ENCODE assay signal across 20 mouse cellular contexts in genomic region chr10:75573965-75574364, GRCm38 (mm10). TPM values are rescaled to one million over a fixed set of nuclear protein-coding genes. Genes with fewer than 3 reads are reported as not detected.
"Had no signal": no experiment of that assay in that cellular context is flagged by ENCODE, and none has a peak within 500 bp of the region (broad histone marks: within the 10 kb centered on the region; RNA-seq: fewer than 3 reads in every experiment).

No protein-coding gene starts in this region.

- H3K36me3 ChIP-seq: limb, embryonic 10.5 days; limb, embryonic 13.5 days; liver, embryonic 12.5 days; liver, embryonic 15.5 days; lung, embryonic 15.5 days; midbrain, embryonic 10.5 days; midbrain, embryonic 13.5 days; neural tube, embryonic 13.5 days had no signal

- H3K27ac ChIP-seq: limb, embryonic 10.5 days; limb, embryonic 13.5 days; liver, embryonic 12.5 days; liver, embryonic 15.5 days; lung, embryonic 15.5 days; midbrain, embryonic 10.5 days; midbrain, embryonic 13.5 days; neural tube, embryonic 13.5 days had no signal

- H3K4me1 ChIP-seq: limb, embryonic 13.5 days; liver, embryonic 15.5 days; lung, embryonic 15.5 days; midbrain, embryonic 13.5 days; neural tube, embryonic 13.5 days had no signal

- H3K4me2 ChIP-seq: limb, embryonic 13.5 days; liver, embryonic 12.5 days; liver, embryonic 15.5 days; lung, embryonic 15.5 days; midbrain, embryonic 13.5 days; neural tube, embryonic 13.5 days had no signal

- DNase-seq: layer of hippocampus, adult 9-11 months; liver; lung, adult 18-20 months; lung, postnatal 10 days; lung, postnatal 36 days; thymus, adult 18-20 months had no signal

- H3K9ac ChIP-seq: limb, embryonic 13.5 days; liver, embryonic 12.5 days; liver, embryonic 15.5 days; lung, embryonic 15.5 days; midbrain, embryonic 13.5 days; neural tube, embryonic 13.5 days had no signal

- ATAC-seq: inflammation-experienced regulatory T-cells, adult 6 months; intestine, embryonic 16.5 days; liver, embryonic 12.5 days; midbrain, embryonic 13.5 days; midbrain, embryonic 16.5 days had no signal

- H3K27me3 ChIP-seq: limb, embryonic 13.5 days; liver, embryonic 15.5 days; lung, embryonic 15.5 days; midbrain, embryonic 13.5 days; neural tube, embryonic 13.5 days had no signal

- H3K4me3 ChIP-seq: limb, embryonic 10.5 days; limb, embryonic 13.5 days; liver, embryonic 12.5 days; liver, embryonic 15.5 days; lung, embryonic 15.5 days; megakaryocyte, embryonic 14.5 days; midbrain, embryonic 10.5 days; midbrain, embryonic 13.5 days; myocyte; neural tube, embryonic 13.5 days had no signal

- H3K9me3 ChIP-seq: limb, embryonic 10.5 days; limb, embryonic 13.5 days; liver, embryonic 12.5 days; liver, embryonic 15.5 days; lung, embryonic 15.5 days; midbrain, embryonic 10.5 days; midbrain, embryonic 13.5 days; neural tube, embryonic 13.5 days had no signal

RNA-seq across cellular contexts. Expression of gene Ggt1, which starts 12.6 kb away (rescaled TPM):
- total RNA-seq: monocyte, adult 5-6 weeks had no signal

RNA-seq across cellular contexts. Expression of gene Lrrc75b, which starts 13.8 kb away (rescaled TPM):
- total RNA-seq: monocyte, adult 5-6 weeks had no signal
